Mouse (Mus musculus) kidney, adult 2 months (tissue): ENCODE data around the gene Snx29.

Source experiments
- CTCF ChIP-seq: fragments of 200-500 bp; conservative IDR thresholded peaks from 2 replicates; pipeline ENCODE4 v1.5.1; 2011; ENCODE audit warnings: low read depth, mild to moderate bottlenecking, control low read depth, low read length, moderate library complexity, mixed read lengths; ENCODE audit not compliant: insufficient read depth, insufficient read length
- POLR2A ChIP-seq: fragments of 200-500 bp; IDR thresholded peaks from one replicate; pipeline ENCODE4 v1.6.1; 2011; ENCODE audit warnings: low read depth, low read length, control low read depth

DNA sequence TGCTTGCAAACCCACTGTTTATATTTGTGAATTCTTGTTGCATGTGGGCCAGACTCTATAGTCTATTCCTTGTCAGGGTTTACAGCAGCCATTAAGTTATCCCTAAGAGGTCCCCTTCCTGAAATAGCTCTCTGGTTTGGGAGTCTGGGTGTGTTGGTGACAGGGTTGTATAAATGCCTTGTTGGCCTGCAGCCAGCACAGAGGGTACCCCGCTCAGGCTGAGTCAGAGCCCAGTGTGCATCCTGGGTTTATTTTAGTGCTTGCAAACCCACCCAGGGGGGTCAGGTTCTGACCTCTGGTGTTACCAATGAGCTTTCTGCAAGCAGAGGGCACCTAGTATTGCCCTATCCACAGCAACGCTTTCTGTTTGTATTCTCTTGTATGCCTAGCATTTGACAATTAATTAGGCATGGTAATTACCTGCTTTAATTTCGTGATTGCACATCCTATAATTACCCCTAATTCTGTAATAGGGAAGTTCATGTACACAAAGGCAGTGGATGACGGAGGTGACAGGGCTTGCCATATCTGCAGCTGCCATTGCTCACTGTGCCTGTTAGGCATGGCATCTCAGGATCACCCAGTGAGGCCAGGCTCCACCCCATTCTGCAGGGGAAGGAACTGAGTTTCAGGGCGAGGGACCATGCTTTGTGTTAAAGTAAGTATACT is 387.4 kb downstream of the Snx29 start:
- TF ChIP-seq CTCF, result no peak
- no peak for TF ChIP-seq POLR2A
